Mouse (Mus musculus): ENCODE measurements at regions not wholly inside any gene's neighbourhood (a gene's known extent, or its start where the extent isn't known, plus 50 kb on each side); places are given as distances from the start of the nearest gene placed in this dataset.
"Not testable (repeated sequence)": the region's sequence is repeated elsewhere in the genome, so short reads cannot be mapped to it uniquely, and the experiment has no call there.

GRCm38 (mm10) chr11:52460190-52460780 is 64.1 kb downstream of the 9530068E07Rik start:
- 49% methylated on average over 7 of the region's 7 CpGs for WGBS
- no peak for DNase-seq (ENCODE audit: low read depth, low spot score)

GRCm38 (mm10) chr11:52471128-52471527 is 74.9 kb downstream of the 9530068E07Rik start:
- DNase-seq (ENCODE audit: low read depth, low spot score) = not testable (repeated sequence)
- 35% methylated on average over 6 of the region's 6 CpGs for WGBS

GRCm38 (mm10) chr11:52480111-52480510 is 83.9 kb downstream of the 9530068E07Rik start:
- WGBS = 29% methylated on average over 10 of the region's 10 CpGs
- not testable (repeated sequence) for DNase-seq (ENCODE audit: low read depth, low spot score)

- DNase-seq (ENCODE audit: low read depth, low spot score) = peak; percentile 39
- WGBS = 59% methylated on average over 24 of the region's 24 CpGs
Measured at GRCm38 (mm10) chr11:52480694-52481093, 84.5 kb downstream of the 9530068E07Rik start.

- 30% methylated on average over 6 of the region's 8 CpGs for WGBS
- DNase-seq (ENCODE audit: low read depth, low spot score) = not testable (repeated sequence)
Measured at GRCm38 (mm10) chr11:52483534-52483933, 87.3 kb downstream of the 9530068E07Rik start.

- DNase-seq (ENCODE audit: low read depth, low spot score) = not testable (repeated sequence)
- WGBS = 67% methylated on average over 4 of the region's 4 CpGs
Measured at GRCm38 (mm10) chr11:52488538-52488937, 92.3 kb downstream of the 9530068E07Rik start.

GRCm38 (mm10) chr11:52493336-52493735 is 97.1 kb downstream of the 9530068E07Rik start:
- WGBS = 68% methylated on average over 6 of the region's 6 CpGs
- DNase-seq (ENCODE audit: low read depth, low spot score) = no peak

GRCm38 (mm10) chr11:52496908-52497307 is 100.7 kb downstream of the 9530068E07Rik start:
- DNase-seq (ENCODE audit: low read depth, low spot score) = no peak
- 94% methylated on average over 3 of the region's 3 CpGs for WGBS

- WGBS = 4% methylated on average over 10 of the region's 10 CpGs
- DNase-seq (ENCODE audit: low read depth, low spot score) = no peak
Measured at GRCm38 (mm10) chr11:52502759-52503365, 106.6 kb downstream of the 9530068E07Rik start.

- 56% methylated on average over 4 of the region's 4 CpGs for WGBS
- DNase-seq (ENCODE audit: low read depth, low spot score) = no peak
Measured at GRCm38 (mm10) chr11:52511831-52512297, 115.6 kb downstream of the 9530068E07Rik start.

- no peak for DNase-seq (ENCODE audit: low read depth, low spot score)
- 73% methylated on average over 5 of the region's 5 CpGs for WGBS
Measured at GRCm38 (mm10) chr11:52517330-52517729, 121.1 kb downstream of the 9530068E07Rik start.

- no peak for DNase-seq (ENCODE audit: low read depth, low spot score)
- WGBS = 66% methylated on average over 3 of the region's 3 CpGs
Measured at GRCm38 (mm10) chr11:52519877-52520276, 123.6 kb downstream of the 9530068E07Rik start.

- DNase-seq (ENCODE audit: low read depth, low spot score) = no peak
- WGBS = 46% methylated on average over 4 of the region's 4 CpGs
Measured at GRCm38 (mm10) chr11:52521879-52522278, 125.7 kb downstream of the 9530068E07Rik start.

- 80% methylated on average over 3 of the region's 3 CpGs for WGBS
- no peak for DNase-seq (ENCODE audit: low read depth, low spot score)
Measured at GRCm38 (mm10) chr11:52522384-52522783, 126.2 kb downstream of the 9530068E07Rik start.

GRCm38 (mm10) chr11:52523191-52523590 is 127.0 kb downstream of the 9530068E07Rik start:
- 65% methylated on average over 4 of the region's 4 CpGs for WGBS
- no peak for DNase-seq (ENCODE audit: low read depth, low spot score)

GRCm38 (mm10) chr11:52523671-52524070 is 127.4 kb downstream of the 9530068E07Rik start:
- DNase-seq (ENCODE audit: low read depth, low spot score) = no peak
- 33% methylated on average over 2 of the region's 2 CpGs for WGBS

GRCm38 (mm10) chr11:52525446-52525845 is 129.2 kb downstream of the 9530068E07Rik start:
- 68% methylated on average over 6 of the region's 6 CpGs for WGBS
- no peak for DNase-seq (ENCODE audit: low read depth, low spot score)

GRCm38 (mm10) chr11:52526306-52526705 is 130.1 kb downstream of the 9530068E07Rik start:
- DNase-seq (ENCODE audit: low read depth, low spot score) = no peak
- 68% methylated on average over 6 of the region's 6 CpGs for WGBS

GRCm38 (mm10) chr11:52533379-52533778 is 137.2 kb downstream of the 9530068E07Rik start:
- no peak for DNase-seq (ENCODE audit: low read depth, low spot score)
- WGBS = 42% methylated on average over 5 of the region's 5 CpGs

- whole genome bisulfite sequencing = 39% methylated on average over 13 of the region's 13 CpGs
- DNase-seq (ENCODE audit: low read depth, low spot score) = no peak
Measured at GRCm38 (mm10) chr11:52534586-52534985, 138.4 kb downstream of the 9530068E07Rik start.

- 78% methylated on average over 2 of the region's 2 CpGs for WGBS
- DNase-seq (ENCODE audit: low read depth, low spot score) = no peak
Measured at GRCm38 (mm10) chr11:52536211-52536610, 140.0 kb downstream of the 9530068E07Rik start.

Measured in large intestine, adult 2 months (tissue).